Mouse (Mus musculus) adrenal gland, adult 18-20 months (tissue): ENCODE results near the gene Itga6. TPM values are rescaled to one million over a fixed set of nuclear protein-coding genes. Genes with fewer than 3 reads are reported as not detected.

Source experiments
- DNase-seq, 2 experiments: peaks; one replicate each; pipeline ENCODE4 v3.0.0; 2021 to 2022; ENCODE audit warnings: low spot score in 2 of 2
- total RNA-seq, 2 experiments: library from RNA; stranded (reverse); gene quantifications; 1 replicate in 1 of 2; 2 replicates in 1 of 2; pipeline ENCODE4 v1.2.3; 2021

Itga6 gene
- total RNA-seq, 2 experiments from 2014 or later: 104 to 133 TPM

GRCm38 (mm10) chr2:71800798-71801197 is 55.4 kb downstream of the Itga6 start:
- no peak for DNase-seq

DNA sequence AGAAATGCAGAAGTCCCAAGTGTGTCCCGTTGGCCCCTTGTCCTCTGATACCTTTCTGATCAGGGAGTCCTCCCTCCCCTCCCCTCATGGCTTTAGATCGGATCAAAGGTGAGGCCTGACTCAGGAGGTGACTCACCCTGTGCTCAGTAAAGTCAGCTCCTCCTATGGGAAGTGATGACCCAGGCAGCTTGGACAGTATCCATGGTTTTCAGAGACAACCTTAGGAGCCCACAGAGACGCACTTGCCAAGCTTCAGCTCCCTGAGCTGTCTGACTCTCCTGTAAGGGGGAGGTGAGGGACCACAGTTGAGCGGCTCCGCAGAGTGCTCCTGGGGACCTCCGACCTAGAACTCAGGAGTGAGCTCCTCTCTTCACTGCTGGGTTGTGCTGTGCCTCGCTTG is 56.3 kb downstream of the Itga6 start:
- peak in 1 of 2 experiments; percentile 52 for DNase-seq

GRCm38 (mm10) chr2:71802131-71802530 is 56.7 kb downstream of the Itga6 start:
- no peak for DNase-seq

- DNase-seq: peak in 1 of 2 experiments; percentile 7
These were observed 59.7 kb downstream of the Itga6 start for GRCm38 (mm10) chr2:71805120-71805519.

GRCm38 (mm10) chr2:71805611-71806567 is 60.5 kb downstream of the Itga6 start:
- DNase-seq: no peak

- DNase-seq: no peak
These were observed 64.0 kb downstream of the Itga6 start for GRCm38 (mm10) chr2:71809289-71809860.

GRCm38 (mm10) chr2:71810010-71810409 is 64.6 kb downstream of the Itga6 start:
- no peak for DNase-seq

GRCm38 (mm10) chr2:71810906-71811305 is 65.5 kb downstream of the Itga6 start:
- DNase-seq: peak in 1 of 2 experiments; percentile 9

DNA sequence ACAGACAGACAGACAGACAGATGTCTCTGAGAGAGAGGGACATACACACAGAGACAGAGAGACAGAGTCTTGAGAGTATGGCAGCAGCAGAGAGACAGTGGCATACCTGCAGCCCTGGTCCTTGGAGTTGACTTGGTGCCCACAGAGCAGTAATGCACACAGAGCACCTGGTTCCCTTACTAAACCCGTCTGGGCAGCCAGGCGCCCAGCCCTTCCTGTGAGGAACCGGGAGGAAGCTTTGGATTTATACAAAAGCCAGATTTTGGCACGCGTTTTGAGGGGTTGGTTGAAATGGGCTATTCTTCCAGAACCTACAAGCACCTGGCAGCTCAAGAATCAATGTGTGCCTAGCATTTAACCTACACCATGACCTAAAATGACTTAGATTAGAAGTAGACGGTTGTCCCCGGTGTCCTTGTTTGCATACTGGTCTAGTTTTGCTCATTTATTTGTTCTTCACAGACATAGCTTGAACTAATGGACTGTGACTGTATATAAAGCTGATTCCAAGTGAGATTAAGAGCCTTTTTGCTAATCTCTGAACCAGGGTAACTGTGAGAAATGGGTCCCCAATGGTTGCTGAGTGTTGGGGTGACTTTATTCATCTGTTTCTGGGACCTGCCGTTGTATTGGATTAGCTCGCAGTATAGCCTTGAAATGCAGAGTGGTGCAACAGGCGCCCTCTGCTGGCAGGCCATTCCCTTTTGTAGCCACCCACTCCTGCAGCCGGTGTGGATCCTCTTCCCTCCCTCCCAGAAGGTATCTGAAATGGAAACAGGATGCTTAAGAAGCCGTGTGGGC is 67.0 kb downstream of the Itga6 start:
- peak; percentile 83 to 88 for DNase-seq

DNA sequence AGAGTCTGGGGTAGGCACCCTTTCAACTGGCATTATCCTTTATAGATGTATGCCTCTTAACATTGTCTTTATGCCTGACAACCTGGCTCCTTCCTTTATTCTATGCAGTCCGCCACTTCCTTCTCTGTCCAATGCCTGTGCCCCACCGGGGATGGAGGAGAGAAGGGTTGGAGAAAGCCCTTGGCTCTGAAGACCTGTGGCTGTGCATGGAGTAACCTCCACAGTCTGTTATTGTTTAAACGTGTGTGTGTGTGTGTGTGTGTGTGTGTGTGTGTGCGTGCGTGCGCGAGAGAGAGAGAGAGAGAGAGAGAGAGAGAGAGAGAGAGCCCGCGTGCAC is 67.6 kb downstream of the Itga6 start:
- DNase-seq: no peak

GRCm38 (mm10) chr2:71813371-71813770 is 68.0 kb downstream of the Itga6 start:
- no peak for DNase-seq

DNA sequence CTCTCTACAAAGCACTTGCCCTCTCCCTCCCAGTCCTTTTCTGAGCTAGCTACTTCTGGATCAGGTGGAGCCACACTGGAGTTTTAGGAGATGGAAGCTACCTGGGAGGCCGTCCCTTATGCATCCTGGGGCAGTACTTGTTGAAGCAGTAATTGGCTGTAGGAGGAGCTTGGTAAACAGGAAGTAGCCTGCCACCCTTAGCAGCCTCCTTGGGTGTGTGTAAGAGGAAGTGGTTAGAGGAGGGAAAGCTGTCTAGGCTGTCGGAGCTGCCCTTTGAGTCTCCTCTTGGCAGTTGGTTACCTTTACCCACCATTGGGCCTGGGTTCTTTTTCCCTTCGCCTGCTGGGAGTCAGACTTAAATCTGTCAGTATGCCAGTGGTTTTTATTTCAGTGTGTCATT is 68.6 kb downstream of the Itga6 start:
- peak in 1 of 2 experiments; percentile 24 for DNase-seq

GRCm38 (mm10) chr2:71815279-71815678 is 69.9 kb downstream of the Itga6 start:
- peak in 1 of 2 experiments; percentile 10 for DNase-seq

DNA sequence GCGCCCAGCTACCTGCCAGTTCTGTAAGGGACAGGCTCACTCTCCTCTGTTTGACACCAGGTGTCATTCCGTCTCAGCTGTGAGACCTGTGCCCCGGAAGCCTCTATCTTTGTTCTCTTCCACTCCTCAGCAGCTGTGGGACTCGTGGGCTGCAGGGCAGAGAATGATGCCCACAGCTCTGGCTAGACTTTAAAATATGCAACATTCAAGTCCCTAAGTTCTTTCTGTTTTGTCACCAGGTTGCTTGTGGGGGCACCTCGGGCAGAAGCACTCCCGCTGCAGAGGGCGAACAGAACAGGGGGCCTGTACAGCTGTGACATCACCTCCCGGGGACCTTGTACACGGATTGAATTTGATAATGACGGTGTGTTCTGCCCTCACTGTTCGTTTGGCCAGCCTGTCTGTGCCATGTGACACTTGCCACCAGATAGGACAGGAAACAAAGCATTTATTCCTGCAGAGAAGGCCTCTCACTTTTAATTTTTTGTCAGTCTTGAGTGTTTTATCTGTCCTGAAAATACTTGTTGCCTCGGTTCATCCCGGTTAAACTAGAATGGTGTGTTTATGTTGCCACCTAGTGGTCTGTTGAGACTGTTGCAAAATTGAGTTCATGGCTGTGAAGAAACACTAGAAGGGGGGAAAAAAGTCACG is 71.1 kb downstream of the Itga6 start:
- peak in 1 of 2 experiments; percentile 17 for DNase-seq

GRCm38 (mm10) chr2:71824146-71824545 is 78.7 kb downstream of the Itga6 start:
- no peak for DNase-seq

DNA sequence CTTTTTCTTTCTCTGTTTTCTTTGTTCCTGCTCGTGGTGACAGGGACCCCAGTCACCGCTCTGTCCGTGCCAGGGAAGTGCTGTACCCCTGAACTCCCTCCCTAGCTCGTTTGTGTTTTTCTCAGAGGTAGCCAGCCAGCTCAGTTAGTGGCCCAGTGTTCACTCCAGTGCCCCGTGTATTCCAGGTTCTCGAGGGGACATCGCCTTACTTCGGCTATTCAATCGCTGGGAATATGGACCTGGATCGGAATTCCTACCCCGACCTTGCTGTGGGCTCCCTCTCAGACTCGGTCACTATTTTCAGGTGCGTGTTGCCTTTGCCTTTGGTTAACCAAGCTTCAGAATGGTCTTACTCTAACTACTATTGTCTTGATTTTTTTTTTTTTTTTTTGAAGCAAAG is 82.3 kb downstream of the Itga6 start:
- DNase-seq: no peak

DNA sequence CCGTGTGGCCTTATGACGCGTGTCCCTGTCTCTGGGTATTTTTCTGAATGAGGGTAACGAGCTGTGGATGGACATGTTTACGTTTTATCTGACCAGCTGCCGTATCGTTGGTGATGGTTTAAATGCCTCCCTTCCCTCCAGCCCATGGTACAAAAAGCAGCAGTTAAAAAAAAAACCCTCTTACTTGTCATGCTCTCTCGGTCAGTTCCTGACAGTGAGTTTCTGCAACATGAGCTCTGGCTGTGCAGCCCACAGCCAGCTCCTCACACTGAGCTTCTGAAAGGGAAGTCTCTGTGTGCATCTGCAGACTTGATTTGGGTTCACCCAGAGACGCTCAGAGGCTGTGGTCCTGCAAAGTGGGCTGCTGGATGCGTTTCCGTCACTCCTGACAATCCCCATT is 83.5 kb downstream of the Itga6 start:
- no peak for DNase-seq

DNA sequence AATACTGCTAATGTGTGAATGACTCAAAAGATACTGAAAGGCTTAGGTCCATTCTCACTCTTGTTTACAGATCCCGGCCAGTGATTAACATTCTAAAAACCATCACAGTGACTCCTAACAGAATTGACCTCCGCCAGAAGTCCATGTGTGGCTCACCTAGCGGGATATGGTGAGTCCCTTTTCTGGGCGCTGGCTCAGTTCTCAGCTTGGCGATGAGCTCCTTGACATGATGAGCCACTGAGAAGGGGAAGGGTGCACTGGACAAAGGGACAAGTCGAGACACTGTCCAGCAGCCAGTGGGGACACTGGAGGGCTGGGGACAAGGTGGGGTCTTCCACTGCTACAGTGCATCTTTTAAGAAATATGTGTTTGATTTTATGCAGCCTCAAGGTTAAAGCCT is 88.2 kb downstream of the Itga6 start:
- no peak for DNase-seq

GRCm38 (mm10) chr2:71834371-71834770 is 89.0 kb downstream of the Itga6 start:
- DNase-seq: no peak

GRCm38 (mm10) chr2:71835556-71835955 is 90.1 kb downstream of the Itga6 start:
- no peak for DNase-seq

DNA sequence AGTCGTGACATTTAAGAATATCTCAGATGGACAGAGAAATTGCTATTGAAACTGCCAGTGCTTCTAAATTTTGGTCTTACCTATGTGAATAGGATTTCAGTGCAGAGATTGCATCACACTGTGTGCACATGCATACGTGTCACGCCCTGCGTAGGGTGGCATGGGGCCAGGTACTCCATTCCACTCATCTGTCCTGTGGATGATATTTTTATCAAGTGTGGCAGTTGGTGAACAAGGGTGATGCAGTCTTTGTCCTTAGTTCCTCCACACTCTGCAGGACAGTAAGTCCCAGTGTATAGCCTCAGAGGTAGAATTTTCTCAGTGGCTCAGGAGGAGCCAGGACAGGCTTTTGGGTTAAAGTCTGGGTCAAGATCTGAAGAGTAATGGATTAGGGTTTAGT is 90.8 kb downstream of the Itga6 start:
- no peak for DNase-seq
